10 mouse cellular contexts compared by ENCODE assay signal in genomic region chr2:181578790-181579618, GRCm38 (mm10). TPM values are rescaled to one million over a fixed set of nuclear protein-coding genes. Genes with fewer than 3 reads are reported as not detected.
DNase-seq lines count a peak whose midpoint lies in the region; ATAC-seq and TF ChIP-seq lines count a peak whose summit lies in the region.
"Had no signal": no experiment of that assay in that cellular context is flagged by ENCODE, and none has a peak within 500 bp of the region (broad histone marks: within the 10 kb centered on the region; RNA-seq: fewer than 3 reads in every experiment).

No protein-coding gene starts in this region.

- no peaks in the 10 kb centered on the region for H3K27me3 ChIP-seq in heart, embryonic 14.5 days (ENCODE audit: control insufficient read depth, insufficient read depth, low read length)
- H3K27me3 ChIP-seq in G1E (ENCODE audit: insufficient read depth, low read length): no peaks in the 10 kb centered on the region
- H3K27me3 ChIP-seq in limb, embryonic 13.5 days: no peaks in the 10 kb centered on the region

- peak; percentile 2 for DNase-seq in adrenal gland, adult 2 months
- DNase-seq in adrenal gland, postnatal 36 days: no peak
- DNase-seq in heart, postnatal 10 days: no peak
- no peak for DNase-seq in G1E (ENCODE audit: low spot score)
- no peak for DNase-seq in layer of hippocampus, adult 18-20 months (ENCODE audit: low spot score in 2 of 2)
- DNase-seq in kidney, adult 8-10 months: no peak
- DNase-seq: midbrain, embryonic 14.5 days had no signal

- H3K9ac ChIP-seq in heart, embryonic 14.5 days (ENCODE audit: low read length): peak overlapping the region; percentile 47
- H3K9ac ChIP-seq in limb, embryonic 13.5 days: 0 out of 2 replicates have a peak overlapping the region, but pooled peaks have one; percentile 35

- peak overlapping the region; percentile 15; the same call in 1 of the 2 replicates for H3K4me2 ChIP-seq in heart, embryonic 14.5 days (ENCODE audit: low read length)
- H3K4me2 ChIP-seq in limb, embryonic 13.5 days (replicated peaks): no peak overlapping the region

- TF ChIP-seq CTCF in G1E (IDR thresholded peaks at IDR 0.05; ENCODE audit: low read depth, low read length): no peak

- WGBS in heart, embryonic 14.5 days: 34% methylated on average over 5 of the region's 5 CpGs
- 71% methylated on average over 5 of the region's 5 CpGs for WGBS in limb, embryonic 13.5 days

- peaks cover 19% of the 10 kb centered on the region for H3K36me3 ChIP-seq in heart, embryonic 14.5 days (ENCODE audit: control insufficient read depth, insufficient read depth, low read length)
- peaks cover 65% of the 10 kb centered on the region for H3K36me3 ChIP-seq in G1E (replicated peaks)
- peaks cover 18% of the 10 kb centered on the region for H3K36me3 ChIP-seq in limb, embryonic 13.5 days

- peaks cover 25 to 37% of the 10 kb centered on the region in 2 experiments for H3K4me1 ChIP-seq in heart, embryonic 14.5 days (ENCODE audit: control insufficient read depth in 2 of 2, insufficient read depth in 2 of 2, low read length in 2 of 2)
- peaks cover 78% of the 10 kb centered on the region for H3K4me1 ChIP-seq in G1E (ENCODE audit: insufficient read depth, low read depth, low read length)
- H3K4me1 ChIP-seq in limb, embryonic 13.5 days: peaks cover 17% of the 10 kb centered on the region

- peak overlapping the region; percentile 20 to 25; a peak in 3 of 4 replicates for H3K27ac ChIP-seq in heart, embryonic 14.5 days (replicated peaks in 1 of 2; ENCODE audit: control insufficient read depth in 1 of 2, insufficient read depth in 1 of 2, low read depth in 2 of 2, low read length in 2 of 2)
- H3K27ac ChIP-seq in limb, embryonic 13.5 days: no peak overlapping the region
- H3K27ac ChIP-seq: hindbrain, postnatal 0 days had no signal

- H3K9me3 ChIP-seq in heart, embryonic 14.5 days (ENCODE audit: control insufficient read depth, low read length): no peaks in the 10 kb centered on the region
- no peaks in the 10 kb centered on the region for H3K9me3 ChIP-seq in G1E (replicated peaks)
- H3K9me3 ChIP-seq in limb, embryonic 13.5 days: no peaks in the 10 kb centered on the region

- H3K4me3 ChIP-seq in heart, embryonic 14.5 days (ENCODE audit: control insufficient read depth in 1 of 2, insufficient read depth in 1 of 2, low read depth in 1 of 2, low read length in 2 of 2): no peak overlapping the region
- peak overlapping the region; percentile 28; the same call in 1 of the 2 replicates for H3K4me3 ChIP-seq in G1E (ENCODE audit: low read depth, low read length)
- no peak overlapping the region for H3K4me3 ChIP-seq in limb, embryonic 13.5 days

- intact Hi-C loops in heart, postnatal 10 days (cut with DNase I): no loop called here

- no peak for ATAC-seq in heart, embryonic 14.5 days (ENCODE audit: insufficient number of reproducible peaks, insufficient read depth, low FRiP score, low read depth)
- ATAC-seq in G1E (ENCODE audit: extremely low read depth, insufficient number of reproducible peaks, low FRiP score, poor library complexity, severe bottlenecking): no peak
- ATAC-seq in limb, embryonic 13.5 days (ENCODE audit: low FRiP score, low read depth): no peak
- ATAC-seq: hindbrain, postnatal 0 days had no signal

RNA-seq across cellular contexts. Expression of gene Uckl1, which starts 5.7 kb away (rescaled TPM):
- 10 to 100 TPM; 64.9 to 73.6 TPM for total RNA-seq in adrenal gland, adult 2 months (2021)
- 165 and 170 TPM in 2 replicates for polyA plus RNA-seq in adrenal gland, adult 2 months (2012; rRNA removed)
- total RNA-seq in adrenal gland, postnatal 36 days (2021): 10 to 100 TPM; 77.0 to 79.8 TPM
- polyA plus RNA-seq in heart, embryonic 14.5 days (2014; fragmentation: Nextera tagmentation; extraction: Ambion mirVana): 72.1 and 72.2 TPM in 2 replicates
- 10 to 100 TPM; 43.3 to 47.1 TPM for total RNA-seq in heart, postnatal 10 days (2021)
- total RNA-seq in G1E (2014; fragmentation: Nextera tagmentation): 51.3 and 66.0 TPM in 2 replicates
- total RNA-seq in G1E (2017): 54.9 and 63.9 TPM in 2 replicates
- 46.9 and 63.2 TPM in 2 replicates for polyA plus RNA-seq in G1E (2012)
- polyA plus RNA-seq in limb, embryonic 13.5 days (2015; fragmentation: Nextera tagmentation; extraction: Ambion mirVana): 43.5 and 46.2 TPM in 2 replicates
- total RNA-seq in layer of hippocampus, adult 18-20 months (2021): 10 to 100 TPM; 54.2 to 63.3 TPM

RNA-seq across cellular contexts. Expression of gene Prpf6, which starts 12.7 kb away (rescaled TPM):
- total RNA-seq in adrenal gland, adult 2 months (2021): 10 to 100 TPM; 63.0 to 69.0 TPM
- polyA plus RNA-seq in adrenal gland, adult 2 months (2012; rRNA removed): 6.7 and 9.6 TPM in 2 replicates
- 10 to 100 TPM; 61.8 to 66.9 TPM for total RNA-seq in adrenal gland, postnatal 36 days (2021)
- 41.1 and 43.0 TPM in 2 replicates for polyA plus RNA-seq in heart, embryonic 14.5 days (2014; fragmentation: Nextera tagmentation; extraction: Ambion mirVana)
- 10 to 100 TPM; 37.0 to 41.1 TPM for total RNA-seq in heart, postnatal 10 days (2021)
- total RNA-seq in G1E (2014; fragmentation: Nextera tagmentation): 53.1 and 60.8 TPM in 2 replicates
- 76.4 and 91.9 TPM in 2 replicates for total RNA-seq in G1E (2017)
- polyA plus RNA-seq in G1E (2012): 20.3 and 27.8 TPM in 2 replicates
- 70.5 and 71.5 TPM in 2 replicates for polyA plus RNA-seq in limb, embryonic 13.5 days (2015; fragmentation: Nextera tagmentation; extraction: Ambion mirVana)
- total RNA-seq in layer of hippocampus, adult 18-20 months (2021): 10 to 100 TPM; 60.9 to 61.6 TPM

RNA-seq across cellular contexts. Expression of gene Zfp512b, which starts 13.6 kb away (rescaled TPM):
- 10 to 100 TPM; 40.9 to 52.7 TPM for total RNA-seq in adrenal gland, adult 2 months (2021)
- 69.2 and 72.6 TPM in 2 replicates for polyA plus RNA-seq in adrenal gland, adult 2 months (2012; rRNA removed)
- total RNA-seq in adrenal gland, postnatal 36 days (2021): 10 to 100 TPM; 43.1 to 61.3 TPM
- polyA plus RNA-seq in heart, embryonic 14.5 days (2014; fragmentation: Nextera tagmentation; extraction: Ambion mirVana): 29.3 and 32.0 TPM in 2 replicates
- total RNA-seq in heart, postnatal 10 days (2021): 10 to 100 TPM; 31.2 to 39.5 TPM
- 19.9 and 40.5 TPM in 2 replicates for total RNA-seq in G1E (2014; fragmentation: Nextera tagmentation)
- total RNA-seq in G1E (2017): 16.3 and 19.8 TPM in 2 replicates
- 88.2 and 90.0 TPM in 2 replicates for polyA plus RNA-seq in G1E (2012)
- 67.2 and 69.4 TPM in 2 replicates for polyA plus RNA-seq in limb, embryonic 13.5 days (2015; fragmentation: Nextera tagmentation; extraction: Ambion mirVana)
- total RNA-seq in layer of hippocampus, adult 18-20 months (2021): 10 to 100 TPM; 81.0 to 88.4 TPM

RNA-seq across cellular contexts. Expression of gene Samd10, which starts 20.0 kb away (rescaled TPM):
- total RNA-seq in adrenal gland, adult 2 months (2021): 10 to 100 TPM in 1 of 2 experiments, 1 to 10 TPM in 1; 9.6 to 21.6 TPM
- 41.0 and 44.6 TPM in 2 replicates for polyA plus RNA-seq in adrenal gland, adult 2 months (2012; rRNA removed)
- 10 to 100 TPM; 13.8 to 14.7 TPM for total RNA-seq in adrenal gland, postnatal 36 days (2021)
- 13.3 and 14.0 TPM in 2 replicates for polyA plus RNA-seq in heart, embryonic 14.5 days (2014; fragmentation: Nextera tagmentation; extraction: Ambion mirVana)
- 1 to 10 TPM; 2.7 to 3.2 TPM for total RNA-seq in heart, postnatal 10 days (2021)
- total RNA-seq in G1E (2014; fragmentation: Nextera tagmentation) (10.6 and 16.1 TPM in 2 replicates), G1E (2017) (2.5 and 3.1 TPM in 2 replicates)
- polyA plus RNA-seq in G1E (2012): 7.6 and 9.7 TPM in 2 replicates
- 7.8 and 8.6 TPM in 2 replicates for polyA plus RNA-seq in limb, embryonic 13.5 days (2015; fragmentation: Nextera tagmentation; extraction: Ambion mirVana)
- total RNA-seq in layer of hippocampus, adult 18-20 months (2021): 10 to 100 TPM; 12.0 to 13.2 TPM

RNA-seq across cellular contexts. Expression of gene Dnajc5, which starts 58.7 kb away (rescaled TPM):
- total RNA-seq in adrenal gland, adult 2 months (2021): 10 to 100 TPM; 92.3 to 96.0 TPM
- 35.7 and 36.6 TPM in 2 replicates for polyA plus RNA-seq in adrenal gland, adult 2 months (2012; rRNA removed)
- 10 to 100 TPM; 92.9 to 93.7 TPM for total RNA-seq in adrenal gland, postnatal 36 days (2021)
- 69.8 and 81.3 TPM in 2 replicates for polyA plus RNA-seq in heart, embryonic 14.5 days (2014; fragmentation: Nextera tagmentation; extraction: Ambion mirVana)
- 100 to 1,000 TPM in 1 of 2 experiments, 10 to 100 TPM in 1; 96.7 to 104 TPM for total RNA-seq in heart, postnatal 10 days (2021)
- total RNA-seq in G1E (2014; fragmentation: Nextera tagmentation) (41.9 and 46.4 TPM in 2 replicates), G1E (2017) (49.5 and 52.7 TPM in 2 replicates)
- polyA plus RNA-seq in G1E (2012): 34.3 and 34.8 TPM in 2 replicates
- 101 and 102 TPM in 2 replicates for polyA plus RNA-seq in limb, embryonic 13.5 days (2015; fragmentation: Nextera tagmentation; extraction: Ambion mirVana)
- 100 to 1,000 TPM; 274 to 282 TPM for total RNA-seq in layer of hippocampus, adult 18-20 months (2021)
